Mouse (Mus musculus) R1 (cell line): ENCODE data around the gene Znrf2.

Experiments
- DNase-seq: peaks from one replicate; pipeline ENCODE4 v3.0.0-alpha.2; 2018; ENCODE audit warnings: low read depth, low spot score

Gene Znrf2

GRCm38 (mm10) chr6:54816388-54817065 is at the start of gene Znrf2:
TSS of gene Znrf2 (plus strand) at chr6:54816916.
- peak; percentile 96 for DNase-seq

DNA sequence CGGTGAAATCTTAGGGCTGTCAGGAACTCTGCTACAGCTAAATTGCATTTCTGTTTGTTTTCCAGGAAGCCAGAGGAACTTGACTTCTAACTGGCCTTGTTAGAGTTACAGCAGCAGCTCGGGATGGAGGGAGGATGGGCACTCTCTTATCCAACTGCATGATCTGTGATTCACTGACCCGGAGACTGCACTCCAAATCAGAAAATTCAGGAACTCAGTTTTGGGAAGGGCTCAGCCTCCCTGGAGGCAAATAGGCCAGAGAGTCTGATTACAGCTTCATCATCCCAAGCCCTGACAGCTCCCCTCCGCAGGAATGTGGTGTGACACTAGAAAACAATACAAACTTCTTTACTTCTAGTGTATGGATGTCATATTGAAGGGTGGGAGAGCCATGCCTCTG is 49.0 kb upstream of the Znrf2 start:
- DNase-seq, result no peak

- DNase-seq, result no peak
Observed at GRCm38 (mm10) chr6:54770766-54771165, 46.0 kb upstream of the Znrf2 start.

GRCm38 (mm10) chr6:54771171-54771570 is 45.5 kb upstream of the Znrf2 start:
- DNase-seq, result no peak

DNA sequence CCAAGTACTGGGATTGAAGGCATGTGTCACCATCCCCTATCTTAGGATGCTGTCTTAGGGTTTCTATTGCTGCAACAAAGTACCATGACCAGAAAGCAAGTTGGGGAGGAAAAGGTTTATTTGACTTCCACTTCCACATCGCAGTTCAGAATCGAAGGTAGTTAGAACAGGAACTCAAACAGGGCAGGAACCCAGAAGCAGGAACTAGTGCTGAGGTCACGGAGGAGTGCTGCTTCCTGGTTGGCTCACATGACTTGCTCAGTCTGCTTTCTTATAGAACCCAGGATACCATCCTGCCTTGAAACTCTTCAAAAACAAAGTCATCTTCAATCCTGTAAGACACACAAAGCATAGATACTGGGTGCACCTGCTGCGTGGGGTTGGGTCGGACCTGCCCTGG is 44.6 kb upstream of the Znrf2 start:
- no peak for DNase-seq

DNA sequence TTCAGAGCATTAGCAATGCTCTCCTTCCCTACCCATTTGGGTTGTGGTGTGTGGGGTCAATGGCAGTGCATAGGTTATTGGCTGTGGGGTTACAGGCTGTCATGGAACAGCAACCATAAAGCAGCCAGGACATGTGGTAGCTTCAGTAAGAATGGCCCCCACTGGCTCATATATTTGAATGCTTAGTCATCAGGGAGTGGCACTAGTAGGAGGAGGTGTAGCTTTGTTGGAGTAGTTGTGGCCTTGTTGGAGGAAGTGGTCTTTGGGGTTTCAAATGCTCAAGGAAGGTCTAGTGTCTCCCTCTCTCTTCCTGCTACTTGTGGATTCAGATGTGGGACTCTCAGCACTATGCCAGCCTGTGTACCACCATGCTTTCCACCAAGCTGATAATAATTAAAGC is 41.0 kb upstream of the Znrf2 start:
- peak; percentile 15 for DNase-seq

GRCm38 (mm10) chr6:54777661-54778060 is 39.1 kb upstream of the Znrf2 start:
- DNase-seq, result no peak

- no peak for DNase-seq
Observed at GRCm38 (mm10) chr6:54779968-54780367, 36.7 kb upstream of the Znrf2 start.

DNA sequence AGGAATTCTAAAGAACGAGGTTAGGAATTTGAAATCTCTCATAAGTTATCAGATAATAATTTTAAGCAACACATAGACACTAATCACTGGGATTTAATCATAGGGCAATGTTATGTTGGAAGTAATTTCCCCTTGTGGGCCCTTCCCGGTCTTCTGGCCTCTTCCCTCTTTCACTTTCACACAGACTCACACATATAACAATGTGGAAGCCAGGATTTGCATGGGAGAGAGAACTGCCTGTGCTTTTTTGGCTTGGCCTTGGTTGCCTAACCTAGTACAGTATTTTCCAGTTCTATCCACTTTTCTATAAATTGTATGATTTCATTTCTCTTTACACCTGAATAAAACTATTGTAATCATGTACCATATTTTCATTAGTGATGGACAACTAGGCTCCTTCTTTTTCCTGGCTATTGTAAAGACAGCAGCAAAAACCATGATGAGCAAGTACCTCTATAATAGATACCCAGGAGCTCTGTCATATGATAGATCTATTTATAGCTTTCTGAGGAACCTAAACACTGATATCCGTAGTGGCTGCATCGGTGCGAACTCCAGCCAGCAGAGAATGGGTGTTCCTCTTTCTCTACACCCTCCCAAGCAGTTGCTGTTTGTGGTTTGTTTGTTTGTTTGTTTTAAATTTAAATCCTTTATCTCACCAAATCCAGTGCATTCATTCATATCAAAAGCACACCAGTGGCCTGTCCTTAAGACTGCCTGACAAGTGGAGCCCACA is 36.0 kb upstream of the Znrf2 start:
- DNase-seq, result no peak

- DNase-seq, result no peak
Observed at GRCm38 (mm10) chr6:54781881-54782280, 34.8 kb upstream of the Znrf2 start.

- peak; percentile 53 for DNase-seq
Observed at GRCm38 (mm10) chr6:54785098-54785730, 31.5 kb upstream of the Znrf2 start.

DNA sequence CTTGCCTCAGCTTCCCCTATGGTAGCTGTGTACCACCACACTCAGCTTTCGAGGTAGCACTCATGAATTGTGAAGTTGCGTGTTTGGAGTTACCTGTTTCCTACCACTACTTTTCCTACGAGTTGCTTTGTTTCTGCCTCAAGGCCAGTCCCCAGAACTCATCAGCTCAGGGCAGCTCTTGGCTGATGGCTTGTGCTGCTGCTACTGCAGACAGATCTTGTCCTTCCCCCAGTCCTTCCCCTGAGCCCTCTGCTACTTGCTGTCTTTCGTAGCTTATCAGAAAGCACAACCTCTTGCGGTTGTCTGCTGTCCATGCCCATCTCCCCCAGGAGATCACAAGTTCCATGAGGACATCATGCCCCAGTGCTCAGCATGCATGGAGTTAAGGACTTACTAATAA is 29.9 kb upstream of the Znrf2 start:
- DNase-seq, result no peak

- DNase-seq, result no peak
Observed at GRCm38 (mm10) chr6:54788493-54788892, 28.2 kb upstream of the Znrf2 start.

- no peak for DNase-seq
Observed at GRCm38 (mm10) chr6:54789139-54789538, 27.6 kb upstream of the Znrf2 start.

GRCm38 (mm10) chr6:54790071-54790470 is 26.6 kb upstream of the Znrf2 start:
- DNase-seq, result no peak

DNA sequence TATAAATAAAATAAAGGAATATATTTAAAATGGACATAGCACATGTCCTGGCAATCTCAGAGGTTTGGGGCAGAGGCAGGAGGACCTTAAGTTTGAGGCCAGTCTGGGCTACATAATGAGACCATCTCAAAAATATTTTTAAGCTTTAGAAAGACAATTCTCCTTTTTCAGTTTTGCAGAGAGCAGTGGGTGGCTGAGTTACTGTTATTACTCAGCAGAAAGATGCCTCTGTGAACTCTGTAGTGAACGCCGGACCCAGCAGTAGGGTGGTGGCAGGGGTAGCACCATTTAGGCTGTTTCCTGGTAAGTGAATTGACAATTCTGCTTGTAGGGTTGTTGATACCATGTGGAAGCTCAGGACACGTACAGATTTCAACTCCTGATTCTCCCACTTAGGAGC is 22.9 kb upstream of the Znrf2 start:
- DNase-seq, result no peak

GRCm38 (mm10) chr6:54794372-54794771 is 22.3 kb upstream of the Znrf2 start:
- peak; percentile 70 for DNase-seq

DNA sequence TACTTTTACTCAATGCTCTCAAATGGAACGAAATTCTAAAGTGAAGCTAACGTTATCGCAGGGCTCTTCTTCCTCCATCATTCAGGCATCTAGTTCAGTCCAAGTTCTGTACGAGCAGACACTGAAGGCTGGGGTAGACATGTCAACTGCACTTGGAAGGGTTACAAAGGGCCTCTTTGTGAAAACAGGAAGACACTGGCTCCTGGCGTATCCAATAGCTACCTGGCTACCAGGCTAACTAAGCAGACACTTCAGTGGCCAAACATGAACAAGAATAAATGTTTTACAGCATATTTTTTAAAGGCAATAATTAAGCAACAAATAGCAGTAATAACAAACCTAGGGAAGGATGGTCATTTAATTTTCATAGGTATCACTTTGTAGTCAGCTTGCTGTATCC is 21.7 kb upstream of the Znrf2 start:
- no peak for DNase-seq

GRCm38 (mm10) chr6:54795971-54796370 is 20.7 kb upstream of the Znrf2 start:
- DNase-seq, result no peak

DNA sequence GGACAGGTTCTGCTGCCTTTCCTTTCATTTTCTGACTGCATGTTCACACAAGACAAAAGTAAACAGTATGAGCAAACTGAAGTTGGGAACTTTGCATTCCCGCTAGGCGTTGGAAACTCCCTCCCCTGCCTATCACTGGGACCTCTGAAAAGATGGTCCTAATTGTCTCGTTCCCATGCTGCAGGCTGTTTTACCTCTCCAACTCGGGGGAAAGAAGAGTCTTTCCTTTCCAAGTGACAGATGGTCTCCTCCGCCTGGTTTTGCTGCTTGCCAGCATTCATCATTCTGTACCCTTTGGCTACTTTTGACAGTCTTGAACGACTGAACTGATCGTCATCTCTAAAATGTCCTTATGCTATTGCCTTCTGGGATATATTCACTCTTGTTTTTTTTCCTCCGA is 14.4 kb upstream of the Znrf2 start:
- no peak for DNase-seq

DNA sequence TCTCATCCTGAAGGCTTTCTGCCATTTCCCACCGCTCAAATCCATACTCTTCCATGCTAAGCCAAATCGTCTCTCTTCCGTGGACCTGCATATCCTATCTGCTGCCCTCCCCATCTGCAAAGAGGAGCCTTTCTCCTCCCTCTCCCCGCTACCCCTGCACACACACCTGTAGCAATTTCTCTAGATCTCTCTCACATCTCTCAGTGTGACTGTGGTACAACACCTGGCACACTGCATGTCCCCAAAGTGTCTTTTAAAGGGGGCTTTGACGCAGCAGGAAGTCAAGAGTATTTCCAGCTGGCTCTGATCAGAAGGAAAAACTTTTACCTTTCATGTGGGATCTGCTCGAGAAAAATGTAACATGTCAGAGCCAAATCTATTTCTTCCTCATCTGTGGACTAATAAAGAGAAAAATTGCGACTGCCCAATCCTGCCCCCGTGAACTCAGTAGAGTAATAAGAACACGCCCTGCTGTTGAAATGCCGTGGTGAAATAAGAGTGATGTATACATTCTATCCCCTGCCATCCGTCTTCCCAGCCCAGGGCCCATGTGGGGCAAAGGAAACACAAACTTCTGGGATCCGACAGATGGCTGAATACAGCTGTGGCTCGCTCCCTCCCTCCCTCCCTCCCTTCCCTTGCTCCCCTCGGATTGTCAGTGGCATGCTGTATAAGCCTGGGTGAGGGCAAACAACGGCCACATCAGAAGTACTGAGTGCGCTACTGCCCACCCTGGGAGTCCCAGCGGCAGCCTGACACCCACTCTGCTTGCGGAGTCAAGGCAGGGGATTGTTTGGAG is 12.5 kb upstream of the Znrf2 start:
- DNase-seq, result no peak

GRCm38 (mm10) chr6:54805779-54806178 is 10.9 kb upstream of the Znrf2 start:
- no peak for DNase-seq
